Mouse (Mus musculus) T-cell, adult 2 months (primary cell): Measurements from ENCODE around the gene Cdc42se1.

Source experiments
- DNase-seq: peaks from one replicate; pipeline ENCODE4 v3.0.0; 2022; ENCODE audit warnings: low spot score

The Cdc42se1 gene

GRCm38 (mm10) chr3:95284501-95285281 lies 56.2 kb downstream of the Cdc42se1 start:
- DNase-seq = no peak

DNA sequence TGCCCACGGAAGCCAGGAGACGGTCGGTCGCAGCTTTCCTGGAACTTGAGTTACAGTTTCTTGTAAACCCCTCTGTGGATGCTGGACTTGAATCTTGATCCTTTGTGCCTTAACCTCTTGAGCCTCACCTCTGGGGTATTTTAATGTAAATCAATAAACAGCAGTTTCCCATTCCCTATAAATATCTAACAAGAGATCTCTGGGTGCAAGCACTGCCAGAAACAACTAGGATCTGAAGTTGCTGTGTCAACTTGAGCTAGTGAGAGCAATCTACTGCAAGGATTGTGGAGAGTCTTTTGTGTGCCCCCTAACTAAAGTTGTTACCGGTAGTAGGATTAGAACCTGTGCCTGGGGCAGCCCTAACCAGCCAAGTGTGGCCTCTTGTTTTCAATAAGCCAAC lies 56.9 kb downstream of the Cdc42se1 start:
- no peak for DNase-seq
